Mouse (Mus musculus) urinary bladder, postnatal 25 days (tissue): ENCODE measurements at regions not wholly inside any gene's neighbourhood (a gene's known extent, or its start where the extent isn't known, plus 50 kb on each side); places are given as distances from the start of the nearest gene placed in this dataset.
A peak's percentile ranks its signal among the peaks of the same experiment; 100 is the strongest.
"Not testable (repeated sequence)": the region's sequence is repeated elsewhere in the genome, so short reads cannot be mapped to it uniquely, and the experiment has no call there.

Experiments used
- DNase-seq: peaks from one replicate; pipeline ENCODE4 v3.0.0; 2022; ENCODE audit warnings: low spot score

GRCm38 (mm10) chr1:16904690-16905089 lies 811.6 kb upstream of the 4930444P10Rik start:
- no peak for DNase-seq

DNA sequence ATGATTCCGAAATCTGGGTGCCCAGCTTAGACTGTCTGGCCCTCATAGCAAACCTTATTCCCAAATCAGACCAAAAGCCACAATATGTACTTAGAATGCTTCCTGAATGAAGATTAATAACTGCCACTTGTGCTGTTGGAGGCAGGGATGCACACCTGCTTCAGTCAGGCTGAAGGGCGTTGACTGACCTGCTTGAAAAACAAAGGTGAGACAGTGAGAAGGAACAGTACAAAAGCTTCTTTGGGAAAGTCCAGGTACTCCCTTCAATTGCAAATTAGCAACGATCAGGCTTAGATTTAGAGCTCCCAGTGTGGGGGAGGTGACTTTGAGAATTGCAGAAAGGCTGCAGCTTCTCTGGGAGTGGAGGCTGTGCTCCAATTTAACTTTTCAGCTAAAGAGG lies 775.3 kb upstream of the 4930444P10Rik start:
- not testable (repeated sequence) for DNase-seq

GRCm38 (mm10) chr1:16867086-16867835 lies 774.1 kb upstream of the 4930444P10Rik start:
- DNase-seq: not testable (repeated sequence)

DNA sequence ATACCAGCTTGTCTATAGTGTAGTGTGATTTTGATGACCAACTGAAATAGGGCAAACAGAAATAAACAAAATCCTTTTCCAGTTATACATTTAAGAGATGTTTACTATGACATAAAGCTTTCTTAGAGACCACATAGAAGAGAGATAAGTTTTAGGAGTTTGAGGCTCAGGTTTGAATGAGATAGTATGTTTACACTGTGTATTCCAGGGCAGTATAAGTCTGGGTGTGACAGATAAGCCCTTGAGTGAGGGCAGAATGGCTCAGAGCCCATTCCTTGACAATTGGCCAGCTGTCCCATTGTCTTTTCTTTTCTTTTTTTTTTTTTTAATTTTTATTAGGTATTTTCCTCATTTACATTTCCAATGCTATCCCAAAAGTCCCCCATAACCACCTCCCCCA lies 744.0 kb upstream of the 4930444P10Rik start:
- no peak for DNase-seq

DNA sequence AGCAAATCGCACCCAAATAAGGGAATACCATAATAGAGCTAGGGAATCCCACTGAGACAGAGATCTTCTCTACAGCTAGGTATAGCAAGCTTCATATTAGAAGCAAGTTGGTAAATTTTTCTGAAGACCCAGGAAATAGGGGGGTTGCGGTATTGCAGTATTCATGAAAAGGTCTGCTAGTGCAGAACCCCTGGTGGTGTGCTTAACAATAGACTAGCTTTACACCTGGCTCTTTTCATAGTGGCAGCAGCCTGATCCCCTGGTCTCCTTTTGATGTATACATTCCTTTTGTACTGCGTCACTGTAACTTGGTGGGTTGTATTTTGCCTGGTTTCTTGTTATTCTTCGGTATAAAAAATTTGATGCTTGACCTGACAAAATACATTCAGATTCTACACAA lies 731.6 kb upstream of the 4930444P10Rik start:
- DNase-seq: not testable (repeated sequence)

DNA sequence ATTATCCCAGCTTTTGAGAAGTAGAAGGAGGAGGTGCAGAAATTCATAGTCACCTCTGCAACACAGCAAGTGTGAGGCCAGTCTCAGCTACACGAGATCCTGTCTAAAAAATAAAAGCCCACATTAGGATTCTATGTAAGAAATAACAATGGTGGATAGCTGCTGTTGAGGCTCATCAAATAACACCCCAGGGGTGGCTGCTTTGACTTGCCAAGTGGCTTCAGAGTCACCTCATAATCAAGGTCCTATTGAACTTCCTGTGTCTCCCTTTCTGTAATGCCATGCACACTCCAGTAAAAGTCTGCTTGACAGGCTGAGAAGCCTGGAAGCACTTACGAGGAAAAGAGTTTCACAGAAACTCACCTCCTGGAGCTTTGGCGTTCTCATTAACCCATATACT lies 730.9 kb upstream of the 4930444P10Rik start:
- DNase-seq: no peak

- DNase-seq: no peak
Measured at GRCm38 (mm10) chr1:16821186-16821585, 728.1 kb upstream of the 4930444P10Rik start.

DNA sequence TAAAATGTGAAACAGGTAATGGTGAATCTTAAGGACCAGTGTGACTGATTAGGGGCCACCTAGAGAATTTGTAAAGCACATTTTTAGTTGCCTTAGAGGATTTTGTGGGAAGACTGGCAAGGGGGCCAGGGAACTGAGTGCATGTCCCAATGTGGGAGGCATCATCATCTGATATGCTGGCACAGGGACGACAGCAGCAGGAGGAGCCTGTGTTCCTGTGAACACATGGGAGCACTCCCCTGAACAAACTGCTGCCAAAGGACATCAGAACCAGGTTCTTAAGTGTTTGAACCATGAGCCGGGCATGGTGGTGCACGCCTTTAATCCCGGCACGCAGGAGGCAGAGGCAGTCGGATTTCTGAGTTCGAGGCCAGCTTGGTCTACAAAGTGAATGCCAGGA lies 723.4 kb upstream of the 4930444P10Rik start:
- DNase-seq: no peak

DNA sequence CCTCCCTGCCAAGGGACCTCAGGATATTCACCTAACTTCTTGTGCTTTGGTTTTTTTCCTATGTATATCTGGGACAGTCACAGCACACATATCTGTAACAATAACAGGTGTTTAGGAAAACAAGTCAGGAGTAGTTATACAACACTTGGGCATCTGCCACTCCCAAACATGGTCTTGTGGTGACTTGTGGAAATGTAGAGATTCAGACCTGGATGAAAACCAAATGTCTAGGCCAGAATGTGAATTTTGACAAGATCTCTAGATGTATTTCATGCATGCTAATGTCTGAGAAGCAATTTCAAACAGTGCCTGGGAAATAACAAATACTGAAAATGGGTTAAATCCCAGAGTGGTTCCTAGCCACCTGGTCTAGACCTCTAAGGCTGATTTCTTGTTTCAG lies 722.6 kb upstream of the 4930444P10Rik start:
- no peak for DNase-seq

- DNase-seq: no peak
Measured at GRCm38 (mm10) chr1:16809370-16810150, 716.4 kb upstream of the 4930444P10Rik start.

- peak; percentile 65 for DNase-seq
Measured at GRCm38 (mm10) chr1:16798292-16798691, 705.2 kb upstream of the 4930444P10Rik start.

- no peak for DNase-seq
Measured at GRCm38 (mm10) chr1:16796449-16796848, 703.3 kb upstream of the 4930444P10Rik start.

DNA sequence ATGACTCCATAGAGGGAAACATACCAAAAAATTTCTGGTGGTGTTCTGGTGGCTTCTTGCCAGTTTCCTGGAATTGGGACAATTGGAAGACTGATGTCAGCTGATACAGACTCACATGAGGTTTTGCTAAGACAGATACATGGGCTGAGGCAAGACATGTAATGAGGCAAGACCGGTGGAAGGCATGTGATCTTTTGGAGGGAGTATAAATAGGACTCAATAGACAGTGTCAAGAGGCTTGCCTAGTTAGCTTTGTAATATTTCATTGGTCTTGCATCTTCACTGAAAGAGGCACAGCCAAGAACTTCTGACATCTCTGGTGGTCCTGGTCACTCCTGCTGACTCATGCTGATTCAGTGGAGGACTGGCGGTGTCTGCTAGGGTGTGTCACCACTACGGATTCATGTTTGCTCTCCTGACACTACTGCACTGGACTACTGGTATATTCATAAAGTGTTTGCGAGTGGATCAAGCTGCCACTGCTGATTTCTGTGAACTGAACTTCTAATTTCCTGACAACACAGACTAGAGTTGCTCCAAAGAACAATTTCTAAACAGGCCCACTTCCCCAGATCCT lies 697.7 kb upstream of the 4930444P10Rik start:
- no peak for DNase-seq

DNA sequence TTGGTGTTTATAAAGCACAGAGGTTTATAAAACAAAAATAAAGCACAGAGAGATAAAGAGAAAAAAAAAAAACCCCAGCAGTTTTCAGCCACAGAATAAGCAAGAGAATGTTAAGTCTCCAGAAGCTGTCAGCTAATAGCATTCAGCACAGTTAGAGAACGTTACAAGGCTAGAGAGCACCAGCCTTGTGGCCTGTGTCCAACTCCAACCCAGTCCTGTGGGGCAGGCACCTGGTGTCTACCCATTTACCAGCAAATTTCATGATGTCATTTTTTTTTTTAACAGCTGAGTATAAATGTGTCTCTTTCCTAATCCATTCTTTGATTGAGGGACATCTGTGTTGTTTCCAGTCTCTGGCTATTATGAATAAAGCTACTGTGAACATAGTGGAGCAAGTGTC lies 686.7 kb upstream of the 4930444P10Rik start:
- no peak for DNase-seq

- DNase-seq: no peak
Measured at GRCm38 (mm10) chr1:16760951-16761350, 667.8 kb upstream of the 4930444P10Rik start.
